Mouse (Mus musculus) telencephalon, adult 2 months (tissue): ENCODE measurements at regions not wholly inside any gene's neighbourhood (a gene's known extent, or its start where the extent isn't known, plus 50 kb on each side); places are given as distances from the start of the nearest gene placed in this dataset.
"Not testable (repeated sequence)": the region's sequence is repeated elsewhere in the genome, so short reads cannot be mapped to it uniquely, and the experiment has no call there.

Experiments
- DNase-seq: peaks from one replicate; pipeline ENCODE4 v3.0.0-alpha.2; 2011; ENCODE audit warnings: low read depth, low spot score

DNA sequence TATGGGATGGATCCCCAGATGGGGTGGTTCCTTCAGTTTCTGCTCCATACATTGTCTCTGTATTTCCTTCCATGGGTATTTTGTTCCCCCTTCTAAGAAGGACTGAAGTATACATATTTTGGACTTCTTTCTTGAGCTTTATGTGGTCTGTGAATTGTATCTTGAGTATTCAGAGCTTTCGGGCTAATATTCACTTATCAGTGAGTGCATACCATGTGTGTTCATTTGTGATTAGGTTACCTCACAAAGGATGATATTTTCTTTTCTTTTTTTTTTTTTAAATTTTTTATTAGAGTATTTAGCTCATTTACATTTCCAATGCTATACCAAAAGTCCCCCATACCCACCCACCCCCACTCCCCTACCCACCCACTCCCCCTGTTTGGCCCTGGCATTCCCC lies 657.8 kb downstream of the Kcnt2 start:
- not testable (repeated sequence) for DNase-seq

DNA sequence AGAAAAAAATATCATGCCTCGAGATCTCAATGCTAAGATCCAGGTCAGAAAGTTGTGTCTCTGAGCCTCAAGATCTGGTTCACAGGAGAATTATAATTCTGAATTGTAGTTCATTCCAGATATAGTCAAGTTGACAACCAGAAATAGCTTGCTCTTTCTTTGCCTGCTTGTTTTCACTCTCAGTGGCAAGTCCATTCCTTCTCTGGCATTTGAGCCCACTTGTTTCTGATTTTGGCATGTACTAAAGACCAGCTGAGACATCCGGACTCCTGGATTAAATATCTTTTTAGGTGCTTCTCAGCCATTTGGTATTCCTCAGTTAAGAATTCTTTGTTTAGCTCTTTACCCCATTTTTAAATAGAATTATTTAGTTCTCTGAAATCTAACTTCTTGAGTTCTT lies 667.6 kb downstream of the Kcnt2 start:
- peak; percentile 22 for DNase-seq

DNA sequence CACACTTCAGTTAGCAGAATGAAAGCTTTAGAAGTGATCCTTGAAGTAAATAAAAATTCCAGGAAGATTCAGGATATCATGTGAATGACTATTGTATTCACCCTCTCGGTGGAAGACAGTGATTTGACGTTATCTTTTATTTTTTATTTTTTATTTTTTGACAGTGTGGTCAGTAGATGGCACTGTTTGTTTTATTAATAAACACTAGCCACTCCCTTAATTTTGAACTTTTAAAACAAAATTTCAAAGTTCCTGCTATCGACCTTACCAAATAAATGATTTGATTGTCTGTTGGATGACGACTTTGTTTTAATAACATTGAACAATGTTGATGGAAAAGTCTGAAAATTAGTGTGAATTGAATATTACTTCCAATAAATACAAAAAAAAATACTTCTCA lies 694.4 kb downstream of the Kcnt2 start:
- DNase-seq, result no peak

DNA sequence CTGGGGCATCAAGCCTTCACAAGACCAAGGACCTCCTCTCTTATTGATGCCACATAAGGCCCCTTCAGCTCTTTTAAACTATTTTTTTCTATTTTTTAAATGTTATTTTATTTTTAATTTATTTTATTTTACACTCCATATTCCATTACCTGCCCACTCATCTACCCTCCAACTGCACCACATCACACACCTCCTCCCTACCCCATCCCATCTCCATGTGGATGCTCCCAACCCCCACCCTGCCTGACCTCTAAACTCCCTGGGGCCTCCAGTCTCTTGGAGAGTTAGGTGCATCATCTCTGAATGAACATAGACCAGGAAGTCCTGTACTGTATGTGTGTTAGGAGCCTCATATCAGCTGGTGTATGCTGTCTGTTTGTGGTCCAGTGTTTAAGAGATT lies 712.9 kb downstream of the Kcnt2 start:
- DNase-seq, result no peak

DNA sequence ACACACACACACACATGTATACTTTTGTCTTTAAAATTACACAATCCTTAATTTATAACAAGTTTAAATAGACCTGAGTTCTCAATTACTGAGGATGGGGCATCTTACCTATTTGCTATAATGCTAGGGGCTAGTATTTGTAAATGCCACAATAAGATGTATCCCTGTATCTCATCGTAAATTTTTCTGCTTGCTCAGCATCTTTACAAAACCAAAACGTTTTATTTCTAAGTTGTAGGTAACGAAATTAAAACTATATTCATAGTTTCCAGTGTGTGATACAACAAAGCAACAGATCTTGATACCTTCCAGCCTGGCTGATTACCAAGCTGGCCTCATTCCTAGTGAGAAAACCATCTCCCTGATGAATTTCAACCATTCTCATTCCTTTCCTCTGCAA lies 755.9 kb downstream of the Kcnt2 start:
- DNase-seq, result no peak
